Mouse (Mus musculus) kidney, adult 2 months (tissue): Measurements from ENCODE around the gene Lrr1. TPM values are rescaled to one million over a fixed set of nuclear protein-coding genes. Genes with fewer than 3 reads are reported as not detected.
A peak's percentile ranks its signal among the peaks of the same experiment; 100 is the strongest.

ENCODE experiments used
- DNase-seq: peaks from one replicate; pipeline ENCODE4 v3.0.0; 2021
- H3K27ac ChIP-seq: fragments of 200-500 bp; 2 replicates; pipeline ENCODE4 v1.5.1; 2012; ENCODE audit warnings: low read depth, low read length, control low read depth, inconsistent platforms; ENCODE audit not compliant: insufficient read depth
- H3K27me3 ChIP-seq: fragments of 200-500 bp; replicated peaks from 2 replicates; pipeline ENCODE4 v1.6.1; 2012; ENCODE audit warnings: mild to moderate bottlenecking, moderate library complexity, low read length, inconsistent platforms; ENCODE audit not compliant: control insufficient read depth, insufficient read depth
- H3K36me3 ChIP-seq: fragments of 200-500 bp; 2 replicates; pipeline ENCODE4 v1.6.1; 2012; ENCODE audit warnings: mild to moderate bottlenecking, moderate library complexity, low read length, inconsistent platforms; ENCODE audit not compliant: control insufficient read depth, insufficient read depth
- H3K4me1 ChIP-seq: fragments of 200-500 bp; 2 replicates; pipeline ENCODE4 v1.6.1; 2011; ENCODE audit warnings: low read length; ENCODE audit not compliant: control insufficient read depth, insufficient read depth
- H3K4me3 ChIP-seq: fragments of 200-500 bp; 2 replicates; pipeline ENCODE4 v1.5.1; 2011; ENCODE audit warnings: mild to moderate bottlenecking, low read depth, low read length, control low read depth; ENCODE audit not compliant: insufficient read depth
- CTCF ChIP-seq: fragments of 200-500 bp; conservative IDR thresholded peaks from 2 replicates; pipeline ENCODE4 v1.5.1; 2011; ENCODE audit warnings: low read depth, mild to moderate bottlenecking, control low read depth, low read length, moderate library complexity, mixed read lengths; ENCODE audit not compliant: insufficient read depth, insufficient read length
- POLR2A ChIP-seq: fragments of 200-500 bp; IDR thresholded peaks from one replicate; pipeline ENCODE4 v1.6.1; 2011; ENCODE audit warnings: low read depth, low read length, control low read depth
- WGBS: fragments of 180-500 bp; shearing (Covaris S2); methylation state at CpG from one replicate; pipeline ENCODE4 v1.1.7; 2018; 5-methylcytosine and 5-hydroxymethylcytosine counted together
- polyA plus RNA-seq: library from polyadenylated mRNA; depleted of rRNA; stranded (reverse); fragments of >200 nt; gene quantifications from 2 replicates; pipeline ENCODE4 v1.2.3, GENCODE M21; 2012

Gene Lrr1
- polyA plus RNA-seq, 1 experiment: not detected

DNA sequence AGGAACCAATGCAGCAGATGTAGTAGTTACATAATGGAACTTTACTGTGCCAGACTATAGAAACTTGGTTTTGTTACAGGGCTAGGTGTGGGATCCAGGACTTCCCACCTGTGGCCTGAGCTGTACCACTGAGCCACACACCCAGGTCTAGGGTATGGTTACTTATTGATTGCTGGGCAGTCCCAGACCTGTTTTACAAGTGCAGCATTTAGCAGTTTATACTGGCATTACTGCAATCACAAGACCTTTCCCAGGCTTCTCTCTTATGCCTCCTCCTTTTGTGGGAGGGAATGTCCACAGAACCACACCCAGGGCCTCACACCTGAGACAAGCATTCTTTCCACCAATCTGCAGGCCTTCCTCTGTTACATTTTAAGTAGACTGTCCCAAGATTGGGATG, 30.4 kb downstream of the Lrr1 start:
- DNase-seq: no peak
- no peak for TF ChIP-seq CTCF
- no peak for TF ChIP-seq POLR2A
- H3K27ac ChIP-seq: no peak overlapping the region
- H3K27me3 ChIP-seq: no peaks in the 10 kb centered on the region
- H3K4me3 ChIP-seq: no peak overlapping the region
- H3K36me3 ChIP-seq: no peaks in the 10 kb centered on the region; the same call in 1 of the 2 replicates
- H3K4me1 ChIP-seq: peaks cover 5% of the 10 kb centered on the region; the same call in 1 of the 2 replicates

DNA sequence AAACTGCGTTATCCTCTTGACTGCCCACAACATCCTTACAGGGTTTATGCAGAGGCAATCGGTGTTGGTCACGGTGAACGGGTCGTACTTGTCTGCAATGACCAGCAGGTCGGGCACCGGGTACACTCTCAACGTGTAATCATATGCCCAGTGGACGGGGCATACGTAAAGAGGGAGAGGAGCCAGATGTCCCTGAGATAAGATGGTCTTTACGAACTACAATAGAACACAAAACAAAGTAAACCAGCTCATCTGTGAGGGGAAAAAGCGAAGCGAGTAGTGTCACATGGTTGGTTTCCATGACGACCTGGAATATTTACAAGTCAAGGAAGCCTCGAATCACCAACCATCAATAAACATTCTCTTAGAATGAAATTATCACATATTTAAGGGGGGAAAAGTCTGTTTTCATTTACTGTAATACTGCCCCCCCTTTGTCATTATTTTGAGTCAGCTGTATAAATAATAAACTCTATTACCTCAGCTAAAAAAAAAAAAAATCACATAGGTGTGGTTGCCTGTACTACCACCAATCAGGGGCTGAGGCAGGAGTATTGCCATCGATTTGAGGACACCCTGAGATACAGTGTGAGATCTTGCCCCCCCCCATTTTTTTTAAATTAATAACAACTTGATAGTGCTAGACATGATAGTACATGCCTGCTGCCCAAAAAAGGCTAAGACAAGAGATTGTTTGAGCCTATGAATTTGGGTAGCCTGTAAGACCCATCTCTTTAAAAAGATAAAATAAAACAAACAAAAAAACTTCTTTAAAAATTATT, 35.6 kb downstream of the Lrr1 start, which contains the start of gene Gm49384:
Gene Gm49384, minus strand, starts transcription at position 216 of the 782 bp plus-strand sequence.
- no peak for DNase-seq
- no peaks in the 10 kb centered on the region for H3K27me3 ChIP-seq
- no peak for TF ChIP-seq CTCF
- H3K4me3 ChIP-seq: no peak within 1 kb of the TSS
- H3K4me1 ChIP-seq: no peaks in the 10 kb centered on the region; the same call in 1 of the 2 replicates
- no peak within 1 kb of the TSS for H3K27ac ChIP-seq
- no peaks in the 10 kb centered on the region for H3K36me3 ChIP-seq
- 78% methylated on average over 16 of the region's 16 CpGs for WGBS

DNA sequence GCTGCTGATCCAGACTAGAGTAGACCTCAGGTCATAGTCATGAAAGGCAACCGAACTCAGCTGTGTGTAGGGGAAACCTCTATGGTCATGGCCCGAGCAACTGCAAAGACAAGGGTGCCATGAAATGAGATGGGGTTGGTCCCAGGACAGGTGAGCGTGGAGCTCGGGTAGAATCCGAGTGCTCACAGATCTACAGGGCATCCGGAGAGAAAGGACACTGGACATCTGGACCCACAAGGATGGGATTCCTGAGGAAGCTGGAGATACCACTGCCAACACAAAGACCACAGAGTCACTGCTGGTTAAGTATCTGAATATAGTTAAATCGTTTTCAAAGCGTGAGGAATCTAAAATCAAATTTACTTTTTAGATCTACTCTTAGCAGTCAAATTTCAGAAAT, 38.8 kb downstream of the Lrr1 start:
- TF ChIP-seq POLR2A (no peak), CTCF (no peak)

DNA sequence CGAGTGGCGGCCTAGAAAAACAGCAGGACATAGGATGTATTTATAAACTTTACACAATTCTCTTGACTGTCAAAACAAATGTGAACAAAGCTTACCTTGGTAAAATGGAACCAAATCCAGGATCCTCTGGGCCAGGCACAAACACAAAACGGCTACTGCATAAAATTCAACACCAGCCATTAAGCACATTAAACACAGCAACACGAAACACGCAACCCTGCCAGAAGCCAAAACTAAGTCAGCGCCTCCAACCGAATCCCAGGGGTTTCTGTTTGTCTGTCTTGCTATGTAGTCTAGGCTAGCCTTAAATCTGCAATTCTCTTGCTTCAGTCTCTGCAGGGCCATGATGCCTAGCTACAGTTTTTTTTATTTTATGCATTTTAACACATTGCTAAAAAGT, 39.3 kb downstream of the Lrr1 start:
- no peak for DNase-seq
- no peaks in the 10 kb centered on the region for H3K36me3 ChIP-seq
- TF ChIP-seq CTCF (no peak), POLR2A (no peak)

More for the DNA sequence above, 38.8 kb downstream of the Lrr1 start:
- H3K36me3 ChIP-seq: no peaks in the 10 kb centered on the region
- H3K27ac ChIP-seq: no peak overlapping the region
- H3K27me3 ChIP-seq: no peaks in the 10 kb centered on the region
- no peaks in the 10 kb centered on the region for H3K4me1 ChIP-seq
- no peak for DNase-seq
- H3K4me3 ChIP-seq: no peak overlapping the region
- 91% methylated on average over 8 of the region's 8 CpGs for WGBS

DNA sequence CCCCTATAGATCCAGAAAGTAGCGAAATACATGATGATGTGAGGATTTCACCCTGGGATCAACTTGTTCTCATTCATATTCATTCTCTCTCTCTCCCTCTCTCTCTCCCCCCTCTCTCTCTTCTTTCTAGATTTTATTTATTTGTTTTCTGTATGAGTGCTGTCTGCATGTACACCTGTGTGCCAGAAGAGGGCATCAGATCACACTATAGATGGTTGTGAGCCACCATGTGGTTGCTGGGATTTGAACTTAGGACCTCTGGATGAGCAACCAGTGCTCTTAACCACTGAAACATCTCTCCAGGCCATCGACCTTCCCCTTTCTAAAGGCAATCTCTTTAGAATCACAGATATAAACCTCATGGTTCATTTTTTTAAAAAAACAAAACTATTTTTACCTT, 39.9 kb downstream of the Lrr1 start:
- Histone ChIP-seq H3K4me1 (no peaks in the 10 kb centered on the region), H3K4me3 (no peak overlapping the region), H3K36me3 (no peaks in the 10 kb centered on the region), H3K27ac (no peak overlapping the region), H3K27me3 (no peaks in the 10 kb centered on the region)
- TF ChIP-seq POLR2A: no peak
- 0 out of 2 replicates have a peak, but pooled peaks have one; percentile 3 for TF ChIP-seq CTCF
- WGBS: 93% methylated on average over 2 of the region's 2 CpGs
- no peak for DNase-seq

More for the DNA sequence above, 39.3 kb downstream of the Lrr1 start:
- Histone ChIP-seq H3K27me3 (no peaks in the 10 kb centered on the region), H3K4me1 (no peaks in the 10 kb centered on the region), H3K4me3 (no peak overlapping the region), H3K27ac (no peak overlapping the region)
- 97% methylated on average over 7 of the region's 7 CpGs for WGBS

DNA sequence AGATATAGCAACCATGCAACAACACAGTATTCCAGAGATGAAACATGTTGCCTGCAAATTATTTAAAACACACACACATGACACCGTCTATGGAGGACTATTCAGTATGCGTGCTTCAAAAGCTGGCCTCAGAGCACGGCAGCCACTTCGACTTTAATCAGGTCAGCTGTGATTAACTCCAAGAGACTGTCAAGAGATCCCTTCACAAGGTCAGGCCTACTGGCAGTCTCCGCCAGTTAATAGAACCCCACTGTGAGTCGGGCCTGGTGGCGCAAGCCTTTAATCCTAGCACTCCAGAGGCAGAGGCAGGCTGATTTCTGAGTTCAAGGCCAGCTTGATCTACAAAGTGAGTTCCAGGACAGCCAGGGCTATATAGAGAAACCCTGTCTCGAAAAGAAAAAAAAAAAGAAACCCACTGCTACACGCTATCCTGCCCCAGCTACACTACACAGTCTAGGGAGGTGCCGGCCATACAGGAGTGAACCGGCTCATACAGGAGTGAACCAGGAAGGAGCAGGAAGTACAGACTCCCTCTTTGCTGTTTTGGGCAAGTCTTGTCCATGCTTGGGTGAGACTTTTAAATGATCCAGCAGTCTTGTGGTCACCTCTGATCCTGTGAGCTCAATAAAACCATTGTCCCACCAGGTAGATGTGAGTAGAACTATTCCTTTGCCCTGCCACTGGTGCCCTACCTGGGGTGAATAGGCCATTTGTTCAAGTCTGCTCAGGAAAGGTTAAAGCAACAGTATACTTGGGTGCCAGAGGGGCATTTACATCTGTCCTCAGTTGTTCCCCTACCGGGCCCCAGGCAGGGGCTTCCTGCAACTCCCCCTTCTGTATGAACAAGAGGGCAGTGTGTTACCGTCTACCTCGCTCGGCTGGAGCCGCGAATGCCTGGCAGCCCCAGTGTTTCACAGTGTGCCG, 41.7 kb downstream of the Lrr1 start:
- no peak for DNase-seq
- Histone ChIP-seq H3K4me3 (no peak overlapping the region), H3K27ac (no peak overlapping the region), H3K36me3 (no peaks in the 10 kb centered on the region), H3K27me3 (no peaks in the 10 kb centered on the region), H3K4me1 (no peaks in the 10 kb centered on the region)
- TF ChIP-seq POLR2A: no peak
- WGBS: 90% methylated on average over 18 of the region's 18 CpGs

DNA sequence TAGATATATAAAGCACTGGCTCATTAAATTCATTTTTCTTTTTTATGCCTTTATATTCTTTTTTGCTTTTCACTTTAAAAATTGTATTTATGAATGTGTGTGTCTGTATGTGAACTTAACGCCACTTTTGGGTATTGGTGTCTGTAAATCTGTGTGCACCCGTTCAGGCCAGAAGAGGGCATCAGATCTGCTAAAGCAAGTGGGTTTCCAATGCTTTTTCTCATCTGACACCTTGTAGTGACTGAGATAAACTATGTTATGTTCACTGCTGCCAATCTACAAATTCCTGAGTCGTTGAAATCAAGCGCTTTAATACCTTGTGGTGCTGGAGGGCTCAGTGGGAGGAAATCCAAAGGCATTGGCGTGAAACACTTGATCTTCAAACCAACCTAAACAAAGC, 42.4 kb downstream of the Lrr1 start:
- no peaks in the 10 kb centered on the region for H3K27me3 ChIP-seq
- DNase-seq: peak; percentile 25
- TF ChIP-seq POLR2A: no peak
- 0 out of 2 replicates have a peak, but pooled peaks have one; percentile 20 for TF ChIP-seq CTCF
- WGBS: 61% methylated on average over 5 of the region's 5 CpGs
- H3K27ac ChIP-seq: no peak overlapping the region
- H3K36me3 ChIP-seq: no peaks in the 10 kb centered on the region
- H3K4me1 ChIP-seq: no peaks in the 10 kb centered on the region
- no peak overlapping the region for H3K4me3 ChIP-seq
